In genomic region chrX:13207512-13208341, GRCm38 (mm10) we compare ENCODE assay signal across 8 mouse cellular contexts.
A peak's percentile ranks its signal among the peaks of the same experiment; 100 is the strongest.
DNase-seq lines count a peak whose midpoint lies in the region; ATAC-seq and TF ChIP-seq lines count a peak whose summit lies in the region.

No protein-coding gene starts in this region.

- DNase-seq in kidney, postnatal 10 days = peak; percentile 92
- peak; percentile 86 for DNase-seq in liver, embryonic 11.5 days (ENCODE audit: low spot score)
- peak; percentile 78 to 92 for DNase-seq in spleen, postnatal 4 days (ENCODE audit: low spot score in 2 of 2)

- no peaks in the 10 kb centered on the region for H3K9me3 ChIP-seq in heart, embryonic 13.5 days
- no peaks in the 10 kb centered on the region for H3K9me3 ChIP-seq in liver, embryonic 11.5 days (ENCODE audit: control insufficient read depth, low read length)

- H3K79me2 ChIP-seq in myocyte (ENCODE audit: control insufficient read depth, insufficient read depth) = no peaks in the 10 kb centered on the region

- H3K9ac ChIP-seq in heart, embryonic 13.5 days = peak overlapping the region; percentile 72
- H3K9ac ChIP-seq in liver, embryonic 11.5 days (ENCODE audit: low read depth, low read length) = peak overlapping the region; percentile 21; the same call in 1 of the 2 replicates

- H3ac ChIP-seq in myocyte (ENCODE audit: control insufficient read depth, insufficient read length) = no peak overlapping the region

- 25% methylated on average over 23 of the region's 23 CpGs for WGBS in heart, embryonic 13.5 days
- 28% methylated on average over 23 of the region's 23 CpGs for WGBS in liver, embryonic 11.5 days

- no peaks in the 10 kb centered on the region for H3K4me1 ChIP-seq in brown adipose tissue, adult 24 weeks (ENCODE audit: control insufficient read depth, insufficient read depth, insufficient read length, low read length)
- H3K4me1 ChIP-seq in heart, embryonic 13.5 days = no peaks in the 10 kb centered on the region
- no peaks in the 10 kb centered on the region for H3K4me1 ChIP-seq in liver, embryonic 11.5 days (replicated peaks; ENCODE audit: control insufficient read depth, insufficient read depth, low read length)

- no peak overlapping the region for H3K27ac ChIP-seq in brown adipose tissue, adult 24 weeks (replicated peaks; ENCODE audit: low read depth, low read length)
- H3K27ac ChIP-seq in heart, embryonic 13.5 days (replicated peaks) = 0 out of 2 replicates have a peak overlapping the region, but pooled peaks have one; percentile 32
- H3K27ac ChIP-seq in liver, embryonic 11.5 days (ENCODE audit: low read depth, low read length) = no peak overlapping the region

- peak overlapping the region; percentile 52 for H3K4me3 ChIP-seq in brown adipose tissue, adult 24 weeks (ENCODE audit: insufficient read depth, low read depth, low read length)
- H3K4me3 ChIP-seq in heart, embryonic 13.5 days = peak overlapping the region; percentile 45
- peak overlapping the region; percentile 35 for H3K4me3 ChIP-seq in liver, embryonic 11.5 days (ENCODE audit: low read depth, low read length)
- peak overlapping the region; percentile 10 for H3K4me3 ChIP-seq in myocyte

- peak; percentile 87 for ATAC-seq in CD4-positive, CD25-positive, alpha-beta regulatory T cell, adult 4 months
- ATAC-seq in erythroid progenitor cell, adult 5-6 weeks (replicated peaks; ENCODE audit: low FRiP score, poor library complexity, severe bottlenecking) = peak; percentile 88
- peak; percentile 71; the same call in 1 of the 2 replicates for ATAC-seq in heart, embryonic 13.5 days (ENCODE audit: extremely low read depth, insufficient number of reproducible peaks, low FRiP score, low TSS enrichment)
- ATAC-seq in liver, embryonic 11.5 days (replicated peaks; ENCODE audit: low FRiP score) = peak; percentile 87

- peak overlapping the region; percentile 67 for H3K4me2 ChIP-seq in heart, embryonic 13.5 days
- H3K4me2 ChIP-seq in liver, embryonic 11.5 days = peak overlapping the region; percentile 52
- peak overlapping the region; percentile 69 for H3K4me2 ChIP-seq in myocyte (ENCODE audit: low read depth)

- no peaks in the 10 kb centered on the region for H3K36me3 ChIP-seq in heart, embryonic 13.5 days
- H3K36me3 ChIP-seq in liver, embryonic 11.5 days (ENCODE audit: control insufficient read depth, insufficient read depth, low read length) = no peaks in the 10 kb centered on the region
- H3K36me3 ChIP-seq in myocyte (ENCODE audit: control insufficient read depth, insufficient read depth) = no peaks in the 10 kb centered on the region

- TF ChIP-seq POLR2A in myocyte (IDR thresholded peaks at IDR 0.05; ENCODE audit: insufficient read length, low read depth) = no peak

- peaks cover 27% of the 10 kb centered on the region for H3K27me3 ChIP-seq in heart, embryonic 13.5 days (replicated peaks)
- no peaks in the 10 kb centered on the region for H3K27me3 ChIP-seq in liver, embryonic 11.5 days (replicated peaks; ENCODE audit: control insufficient read depth, insufficient read depth, low read length)
- H3K27me3 ChIP-seq in myocyte (ENCODE audit: control insufficient read depth, insufficient read depth, insufficient read length) = no peaks in the 10 kb centered on the region

TF ChIP-seq in myocyte, 11 proteins besides CTCF, POLR2A, EP300 and RAD21:
- TF ChIP-seq MAX (IDR thresholded peaks at IDR 0.05; ENCODE audit: low read depth) (no peak), SRF (IDR thresholded peaks at IDR 0.05; ENCODE audit: control insufficient read depth, insufficient read length, low read depth) (no peak), POLR2AphosphoS2 (IDR thresholded peaks at IDR 0.05; ENCODE audit: insufficient read length, low read depth) (no peak), USF1 (IDR thresholded peaks at IDR 0.05; ENCODE audit: low read depth) (no peak), TCF3 (IDR thresholded peaks at IDR 0.05; ENCODE audit: insufficient read length, low read depth) (no peak), E2F4 (IDR thresholded peaks at IDR 0.05; ENCODE audit: insufficient read depth) (no peak), CEBPB (IDR thresholded peaks at IDR 0.05; ENCODE audit: insufficient read depth, poor library complexity, severe bottlenecking) (no peak), REST (IDR thresholded peaks at IDR 0.05; ENCODE audit: insufficient read depth, insufficient read length) (no peak), MYOG (IDR thresholded peaks at IDR 0.05; ENCODE audit: control insufficient read depth in 1 of 3, insufficient read depth in 1 of 3, insufficient read length in 2 of 3, low read depth in 2 of 3) (peak in 1 of 3 experiments; percentile 38)
